Mouse (Mus musculus): ENCODE data around the gene Tiam2.

DNA sequence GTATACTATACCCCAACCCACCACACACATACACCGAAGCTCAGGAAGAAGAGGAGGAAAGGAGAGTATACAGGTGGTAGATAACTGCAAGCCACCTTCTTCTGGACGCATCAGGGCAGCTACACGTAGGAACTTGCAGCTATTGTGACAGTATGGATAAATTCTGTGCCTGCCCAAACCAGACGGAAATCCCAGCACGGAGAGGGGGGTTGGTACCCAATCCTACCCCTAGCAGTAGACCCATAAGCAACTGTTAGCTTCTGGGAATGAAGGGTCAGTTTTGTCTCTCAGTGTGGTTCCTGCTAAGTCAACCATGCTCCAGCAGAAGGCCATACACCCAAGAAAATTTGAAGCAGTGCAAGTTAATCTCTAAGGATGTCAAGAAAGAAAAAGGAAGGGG is 23.0 kb downstream of the Tiam2 start:
- TF ChIP-seq FLI1 (IDR thresholded peaks at IDR 0.05; ENCODE audit: low read length), result no peak
- TF ChIP-seq GATA1 (IDR thresholded peaks at IDR 0.05; ENCODE audit: borderline replicate concordance, low read length), result no peak

Measured in megakaryocyte, embryonic 14.5 days (primary cell).